Mouse (Mus musculus): ENCODE data around the gene Lman2.
A peak's percentile ranks its signal among the peaks of the same experiment; 100 is the strongest.

Lman2 gene

GRCm38 (mm10) chr13:55327169-55327568, 35.4 kb downstream of the Lman2 start:
- DNase-seq (ENCODE audit: low read depth) = no peak

GRCm38 (mm10) chr13:55325596-55325995, 37.0 kb downstream of the Lman2 start:
- no peak for DNase-seq (ENCODE audit: low read depth)

- DNase-seq (ENCODE audit: low read depth) = peak; percentile 66
Observed at GRCm38 (mm10) chr13:55322130-55322825, 40.3 kb downstream of the Lman2 start.

DNA sequence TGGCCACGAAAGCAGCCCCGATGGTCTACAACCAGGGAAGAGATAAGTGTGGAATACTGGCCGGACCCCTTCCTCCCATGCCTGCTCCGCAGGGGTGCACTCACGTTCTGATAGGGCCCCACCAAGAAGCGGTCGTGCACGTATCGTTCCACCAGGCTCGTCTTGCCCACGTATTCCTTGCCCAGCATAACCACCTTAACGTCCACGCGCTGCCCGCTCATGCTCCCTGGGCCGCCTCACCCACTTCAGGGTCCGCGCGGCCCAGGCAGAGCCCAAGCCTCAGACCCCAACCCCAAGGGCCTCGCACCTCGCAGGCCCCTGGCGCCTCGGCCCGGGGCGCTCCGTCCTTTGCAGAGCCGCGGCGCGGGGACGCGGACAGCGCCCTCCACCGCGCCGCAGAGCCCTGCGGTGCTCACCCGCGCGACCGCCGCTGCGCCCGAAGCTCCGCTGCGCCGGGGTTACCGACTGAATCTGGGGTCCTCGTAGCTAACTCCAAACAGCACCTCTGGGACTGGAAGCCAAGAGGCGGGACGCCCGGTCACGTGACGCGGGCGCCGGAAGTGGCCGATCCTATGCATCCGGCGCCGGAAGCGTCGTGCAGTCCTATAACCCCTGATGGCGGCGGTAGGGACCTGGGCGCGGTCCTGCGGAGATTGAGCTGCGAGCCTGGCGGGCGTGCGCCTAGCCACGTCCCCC, 41.0 kb downstream of the Lman2 start, which contains the start of gene Rab24:
Gene Rab24 (minus strand): TSS at position 513 of the 696 bp plus-strand sequence.
- peak; percentile 91 for DNase-seq (ENCODE audit: low read depth)

DNA sequence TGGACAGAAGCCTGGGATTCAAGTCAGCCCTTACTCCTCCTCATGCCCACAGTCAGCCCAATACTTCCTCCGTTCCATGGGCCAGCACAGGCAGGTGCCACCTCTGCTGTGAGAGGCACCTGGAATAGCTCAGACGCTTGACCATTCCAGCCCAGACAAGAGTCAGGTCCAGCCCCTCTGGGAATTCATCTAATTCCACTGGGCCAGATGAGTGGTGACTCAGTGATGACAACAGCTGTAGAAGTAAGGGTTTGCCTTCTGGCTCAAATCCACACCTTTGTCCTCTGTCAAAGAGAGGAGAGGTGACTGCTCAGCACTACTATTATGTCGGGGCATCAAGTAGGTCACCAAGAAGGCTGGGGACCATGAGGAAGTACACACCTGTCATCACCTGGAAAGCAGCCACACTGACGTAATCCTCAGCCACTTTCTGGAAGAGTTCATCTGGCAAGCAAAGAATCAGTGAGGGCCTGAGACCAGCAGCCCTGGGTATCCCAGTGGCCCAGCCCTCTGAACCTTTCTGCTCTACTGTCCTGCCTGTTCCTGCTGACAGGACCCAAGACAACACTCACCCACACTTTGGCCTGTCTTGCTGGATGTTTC, 42.6 kb downstream of the Lman2 start, which contains the start of gene Prelid1:
Gene Prelid1 (plus strand): TSS at position 570 of the 603 bp plus-strand sequence.
- DNase-seq (ENCODE audit: low read depth) = no peak

GRCm38 (mm10) chr13:55318351-55318750, 44.2 kb downstream of the Lman2 start:
- DNase-seq (ENCODE audit: low read depth) = no peak

DNA sequence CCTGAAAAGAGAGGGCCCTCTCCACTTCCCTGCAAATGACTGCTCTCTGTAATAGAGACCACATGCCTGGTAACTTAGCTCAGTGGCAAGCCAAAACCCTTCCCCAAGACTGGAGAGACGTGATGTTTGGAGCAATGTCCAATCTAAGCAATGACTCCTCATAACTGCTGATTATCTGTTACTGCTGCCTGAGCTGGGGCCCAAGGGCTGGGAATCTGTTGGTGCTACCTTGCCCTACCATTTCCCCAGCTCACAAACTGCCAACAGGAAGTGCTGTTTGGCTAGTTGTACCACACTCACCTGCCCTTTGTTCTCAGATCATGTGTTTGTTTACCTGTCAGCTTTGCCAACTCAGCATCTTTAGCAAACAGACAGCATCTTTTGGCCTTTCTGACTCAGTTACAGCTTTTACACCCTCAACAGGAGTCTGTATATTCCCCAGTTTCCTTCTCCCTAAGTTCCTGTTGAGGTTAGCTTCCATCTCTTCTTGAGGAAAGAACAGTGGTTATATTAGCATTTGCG, 47.6 kb downstream of the Lman2 start:
- no peak for DNase-seq (ENCODE audit: low read depth)

- no peak for DNase-seq (ENCODE audit: low read depth)
Observed at GRCm38 (mm10) chr13:55313051-55313450, 49.5 kb downstream of the Lman2 start.

- DNase-seq (ENCODE audit: low read depth) = no peak
Observed at GRCm38 (mm10) chr13:55312028-55312630, 50.5 kb downstream of the Lman2 start.

GRCm38 (mm10) chr13:55300913-55301312, 61.7 kb downstream of the Lman2 start:
- no peak for DNase-seq (ENCODE audit: low read depth)

DNA sequence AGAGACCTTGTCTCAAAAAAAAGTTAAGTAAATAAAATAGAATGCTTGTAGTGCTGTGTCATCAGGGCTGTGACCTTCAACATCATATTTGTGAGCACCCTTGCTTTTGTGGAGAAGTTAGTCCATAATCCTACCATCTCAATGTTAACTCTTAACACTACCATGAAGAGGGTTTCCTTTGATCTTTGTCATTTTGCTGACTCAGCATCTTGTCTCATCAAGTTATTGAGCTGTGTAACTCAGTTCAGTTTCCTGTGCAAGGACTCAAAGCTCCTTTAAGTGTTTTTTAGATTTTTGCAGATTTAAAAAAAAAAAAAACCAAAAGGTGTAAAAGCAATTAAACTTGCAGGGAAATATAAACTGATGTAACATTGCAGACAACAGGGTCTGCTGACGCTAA, 65.8 kb downstream of the Lman2 start:
- no peak for DNase-seq (ENCODE audit: low read depth)

Measured in naive thymus-derived CD4-positive, alpha-beta T cell, adult 2 months (primary cell).